Comparison of ENCODE assay signal across 1 mouse cellular context in genomic region chr7:127497382-127497781, GRCm38 (mm10).
TF ChIP-seq lines count a peak whose summit lies in the region.

No protein-coding gene starts in this region.

TF ChIP-seq in ES-E14, 5 proteins besides CTCF, POLR2A, EP300 and RAD21:
- TF ChIP-seq HCFC1 (IDR thresholded peaks at IDR 0.05; ENCODE audit: borderline replicate concordance, insufficient read depth, low read length) (no peak), ZNF384 (IDR thresholded peaks at IDR 0.05; ENCODE audit: low read depth, low read length) (0 out of 2 replicates have a peak, but pooled peaks have one; percentile 24), CHD2 (IDR thresholded peaks at IDR 0.05; ENCODE audit: low read depth, low read length) (no peak), ZC3H11A (IDR thresholded peaks at IDR 0.05; ENCODE audit: borderline replicate concordance, low read depth, low read length) (no peak), MAFK (IDR thresholded peaks at IDR 0.05; ENCODE audit: insufficient read depth, low read depth, low read length) (no peak)
